Mouse (Mus musculus) heart, postnatal 36 days (tissue): ENCODE data around the gene Adgrl1. TPM values are rescaled to one million over a fixed set of nuclear protein-coding genes. Genes with fewer than 3 reads are reported as not detected.
A peak's percentile ranks its signal among the peaks of the same experiment; 100 is the strongest.

ENCODE experiments used
- DNase-seq, 2 experiments: peaks; one replicate each; pipeline ENCODE4 v3.0.0; 2021 to 2022
- intact Hi-C: fragments of 180-260 bp; cut with DNase I; formaldehyde crosslinking; loops from one replicate; pipeline ENCODE4 v1.15.1; 2025
- total RNA-seq, 2 experiments: library from RNA; stranded (reverse); gene quantifications; 2 replicates each; pipeline ENCODE4 v1.2.3; 2021

Gene Adgrl1
- total RNA-seq, 2 experiments from 2014 or later, result 13.9 to 15.0 TPM

DNA sequence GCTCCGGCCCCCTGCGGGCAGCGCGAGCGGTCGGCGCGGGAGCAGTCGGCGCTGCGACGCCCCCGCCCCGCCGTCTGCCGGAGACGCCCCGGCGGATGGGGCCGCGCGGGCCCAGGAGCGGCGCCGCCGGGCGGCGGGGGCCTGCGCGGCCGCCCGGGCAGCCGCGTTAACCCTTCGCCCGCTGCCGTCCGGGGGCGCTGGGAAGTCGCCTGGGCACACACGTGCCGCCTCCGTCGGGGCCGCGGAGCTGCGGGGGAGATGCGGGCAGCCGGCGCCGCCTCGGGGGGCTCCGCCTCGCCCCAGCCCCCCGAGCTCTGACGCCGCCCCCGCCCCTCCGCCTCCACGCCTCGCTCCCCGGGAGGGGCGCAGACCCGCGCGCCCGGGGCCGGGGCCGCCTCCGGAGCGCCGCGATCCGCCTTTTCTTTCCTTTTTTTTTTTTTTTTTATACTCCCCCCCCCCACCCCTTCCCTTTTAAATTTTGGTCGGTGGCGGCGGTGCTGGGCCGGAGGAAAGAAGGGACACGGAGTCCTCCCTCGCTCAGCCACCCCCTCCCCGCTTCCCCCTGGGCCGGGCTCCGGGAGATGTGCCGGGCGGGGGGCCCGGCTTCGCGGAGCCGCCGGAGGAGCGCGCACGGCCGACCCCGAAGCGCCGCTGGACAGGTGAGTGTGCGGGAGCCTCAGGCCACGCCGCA is 506 bp downstream of the Adgrl1 start:
- intact Hi-C loops, result no loop called here
- DNase-seq, result no peak

DNA sequence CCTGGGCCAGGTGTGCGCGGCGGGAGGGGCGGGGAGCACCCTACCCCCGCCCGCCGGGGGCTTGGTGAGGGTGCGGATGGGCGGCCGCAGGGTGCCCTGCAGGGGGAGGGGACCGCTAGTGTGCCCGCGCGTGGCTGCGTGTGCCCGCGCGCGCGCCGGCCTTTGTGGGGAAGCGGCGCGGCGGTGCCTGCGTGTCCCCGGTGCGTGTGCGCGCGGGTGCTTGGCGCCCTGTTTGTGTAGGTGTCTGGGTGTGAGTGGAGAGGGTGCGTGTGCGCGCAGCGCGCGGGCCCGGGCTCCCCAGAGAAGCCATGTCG is 1.0 kb downstream of the Adgrl1 start:
- DNase-seq, result no peak
- intact Hi-C loops, result no loop called here

DNA sequence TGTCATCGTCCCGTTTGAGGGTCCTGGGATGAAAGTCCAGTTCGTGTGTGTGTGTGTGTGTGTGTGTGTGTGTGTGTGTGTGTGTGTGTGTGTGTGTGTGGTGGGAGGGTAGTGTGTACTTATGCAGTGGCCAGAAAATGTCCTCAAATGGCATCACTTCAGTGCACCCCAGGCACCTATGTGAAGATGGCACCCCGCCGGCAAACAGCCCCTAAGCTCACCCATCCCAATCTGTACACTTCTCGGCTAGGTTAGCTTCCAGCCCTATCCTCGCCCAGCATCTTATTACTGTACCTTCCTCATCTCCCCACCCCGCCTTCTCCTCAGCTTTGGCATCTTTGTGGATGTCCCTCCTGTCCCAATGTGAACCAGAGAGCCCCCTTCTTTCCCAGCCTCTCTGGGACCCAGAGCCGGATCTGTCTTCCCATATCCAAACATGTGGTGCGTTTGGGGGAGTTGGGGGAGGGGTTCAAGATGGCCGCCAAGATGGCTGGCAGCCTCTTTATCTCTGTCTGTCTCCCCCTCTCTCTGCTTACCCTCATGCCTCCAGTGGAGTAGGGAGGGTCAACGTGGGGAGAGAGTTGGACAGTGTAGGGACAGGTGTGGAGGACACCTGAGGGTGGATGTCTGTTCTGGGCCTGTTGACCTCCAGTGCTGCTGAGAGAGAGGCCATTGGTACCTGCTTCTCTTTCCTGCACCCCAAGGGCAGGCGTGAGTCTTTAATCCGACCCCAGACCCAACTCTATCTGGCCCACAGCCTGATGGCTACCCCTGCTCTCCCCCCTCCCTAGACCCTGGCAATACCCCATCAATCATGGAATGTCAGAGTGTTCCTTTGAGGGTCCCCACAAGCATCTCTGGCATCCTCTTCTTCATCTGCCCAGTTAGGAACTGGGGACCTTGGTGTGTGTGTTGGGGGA is 1.9 kb downstream of the Adgrl1 start:
- intact Hi-C loops, result no loop called here
- no peak for DNase-seq

DNA sequence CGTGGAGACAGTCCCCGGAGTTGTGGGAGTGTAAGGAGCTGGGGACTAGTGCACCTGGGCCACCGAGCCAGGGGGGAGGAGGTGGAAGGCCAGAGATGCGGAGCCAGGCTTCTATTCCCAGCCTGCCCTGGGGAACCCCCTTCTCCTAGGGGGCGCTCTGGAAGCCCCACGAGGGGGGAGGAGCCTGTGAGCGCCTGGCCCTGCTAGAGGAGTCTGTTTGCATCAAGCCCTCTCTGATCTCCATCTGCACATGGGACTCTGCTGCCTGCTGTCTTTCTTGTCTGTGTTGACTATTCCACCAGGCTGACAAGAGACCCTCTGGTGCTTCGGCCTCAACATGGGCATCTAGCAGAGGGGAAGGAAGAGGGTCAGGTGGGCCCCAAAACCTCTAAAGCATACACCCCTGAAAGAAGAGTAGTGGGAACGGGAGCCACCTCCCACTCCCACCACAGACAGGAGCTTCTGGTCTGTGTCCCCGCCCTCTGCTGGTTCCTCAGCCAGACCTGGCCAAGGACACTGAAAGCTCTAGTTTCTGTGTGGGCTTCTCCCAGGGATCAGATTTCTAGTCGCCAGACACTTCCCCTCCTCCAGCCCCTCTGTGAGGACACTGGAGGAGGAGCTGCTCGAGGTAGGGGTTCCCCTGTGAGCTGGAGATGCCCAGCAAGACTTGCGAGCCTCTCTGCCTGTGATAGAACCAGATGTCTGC is 3.2 kb downstream of the Adgrl1 start:
- intact Hi-C loops, result no loop called here

DNA sequence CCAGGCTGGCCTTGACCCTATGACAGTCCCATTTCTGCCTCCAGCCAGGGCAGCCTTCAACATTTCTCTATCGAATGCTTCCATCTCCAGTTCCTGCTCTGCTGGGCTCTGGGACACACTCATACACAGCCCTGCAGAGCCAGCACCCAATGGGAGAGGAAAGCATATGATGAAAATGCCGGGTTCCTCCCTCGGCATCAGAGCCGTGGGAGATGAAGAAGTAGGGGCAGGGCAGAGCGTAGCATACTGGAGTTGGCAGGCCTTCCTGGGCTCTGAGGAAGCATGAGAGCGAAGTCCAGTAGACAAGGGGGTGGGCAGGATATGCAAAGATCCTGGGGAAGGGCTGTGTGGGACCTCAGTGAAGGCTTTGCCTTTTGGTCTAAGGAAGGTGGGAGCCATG is 8.7 kb downstream of the Adgrl1 start:
- no peak for DNase-seq
- intact Hi-C loops, result no loop called here

More for the DNA sequence above, 3.2 kb downstream of the Adgrl1 start:
- DNase-seq, result no peak

DNA sequence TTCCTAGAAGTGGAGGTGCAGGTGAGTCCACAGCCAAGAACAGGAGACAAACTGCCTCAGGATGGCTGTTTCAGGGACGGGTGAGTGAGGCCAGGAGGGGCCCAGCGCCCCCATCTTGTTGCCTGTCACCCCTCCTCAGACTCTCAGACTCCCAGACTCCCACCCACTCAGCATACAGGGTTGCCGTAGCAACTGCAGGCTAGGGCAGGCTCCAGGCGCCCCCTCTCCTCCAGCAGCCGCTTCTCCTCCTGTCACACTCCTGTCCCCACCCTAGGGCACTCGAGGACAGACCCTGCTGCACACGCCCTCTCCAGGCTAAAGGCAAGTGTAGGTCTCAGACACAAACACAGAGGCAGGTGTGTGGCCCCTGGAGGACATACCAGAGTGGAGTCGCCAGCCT is 9.4 kb downstream of the Adgrl1 start:
- intact Hi-C loops, result no loop called here

DNA sequence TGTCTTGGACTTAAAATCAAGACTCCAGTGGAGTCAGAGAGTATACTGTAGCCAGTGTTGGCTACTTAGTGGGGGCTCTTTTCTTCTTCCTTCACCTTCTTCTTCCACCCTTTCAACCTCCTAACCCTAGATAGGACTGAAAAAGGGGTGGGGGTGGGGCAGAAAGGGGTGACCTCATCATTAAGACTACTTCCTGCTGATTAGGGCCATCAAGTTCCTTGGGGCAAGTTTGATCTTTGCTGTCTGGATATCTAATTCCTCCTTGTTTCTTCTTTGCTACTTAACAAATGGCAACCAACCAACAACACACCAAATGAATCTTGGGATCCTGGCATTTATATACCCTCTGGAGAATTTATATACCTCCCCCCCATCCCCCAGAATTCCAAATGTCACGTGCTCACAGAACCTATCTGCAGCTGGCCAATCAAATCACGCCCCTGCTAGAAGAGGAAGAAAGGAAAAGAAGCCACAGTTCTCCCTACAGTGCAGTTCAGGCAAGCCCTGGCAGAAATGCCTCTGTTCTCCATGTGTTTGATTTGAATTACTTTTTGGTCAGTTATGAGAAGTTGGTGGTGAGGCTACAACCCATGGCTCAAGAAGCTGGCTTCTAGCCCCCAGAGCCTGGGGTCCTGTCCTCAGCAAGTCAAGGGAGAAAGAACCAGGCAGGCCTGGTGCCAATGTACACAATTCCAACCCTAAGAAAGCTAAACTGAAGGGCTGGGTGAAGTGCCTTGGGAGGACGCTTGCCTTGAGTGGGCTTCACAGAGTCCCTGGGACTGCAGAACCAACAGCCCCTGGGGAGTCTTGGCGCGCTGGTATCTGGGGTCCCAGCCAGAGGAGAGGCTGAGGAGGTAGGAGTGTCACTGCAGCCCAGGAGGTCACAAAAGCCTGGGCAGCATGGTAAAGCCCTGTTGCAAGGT is 12.2 kb downstream of the Adgrl1 start:
- intact Hi-C loops, result no loop called here
- DNase-seq, result no peak

More for the DNA sequence above, 9.4 kb downstream of the Adgrl1 start:
- no peak for DNase-seq

DNA sequence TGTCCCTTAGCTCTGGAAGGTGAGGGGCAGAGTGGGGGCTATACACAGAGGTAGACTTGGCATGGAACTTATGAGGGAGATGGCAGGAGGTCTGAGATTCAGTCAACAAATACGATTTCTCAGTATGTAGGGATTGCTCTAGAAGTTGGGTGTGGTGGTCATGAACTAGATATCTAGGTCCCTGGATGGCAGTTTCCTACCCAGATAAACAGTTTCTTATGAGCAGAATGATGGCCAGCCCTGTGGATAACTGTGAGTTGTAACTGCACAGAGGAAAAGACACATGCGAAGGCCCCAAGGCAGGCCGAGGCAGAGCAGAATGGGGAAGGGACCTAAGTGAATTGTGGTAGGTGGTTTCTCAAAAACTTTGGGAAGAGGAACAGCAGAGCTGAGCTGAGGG is 14.3 kb downstream of the Adgrl1 start:
- intact Hi-C loops, result no loop called here

DNA sequence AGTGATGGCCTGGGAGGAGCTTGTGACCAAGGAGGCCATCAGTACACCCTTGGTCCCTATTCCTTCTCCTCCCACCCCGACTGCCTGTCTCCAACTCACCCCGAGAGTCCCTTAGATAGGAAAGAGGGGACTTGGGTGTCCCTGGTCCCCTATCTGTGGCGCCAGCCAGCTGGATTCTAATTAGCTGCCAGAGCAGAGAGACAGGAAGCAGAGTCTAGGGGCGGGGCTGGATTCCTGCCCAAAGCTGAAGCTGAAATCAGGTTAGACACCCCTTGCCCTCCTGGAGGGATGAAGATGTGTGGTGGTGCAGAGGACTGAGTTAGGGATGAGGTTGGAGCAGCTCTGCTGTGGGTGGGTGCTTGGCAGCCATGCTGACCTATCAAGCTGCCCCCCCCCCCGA is 15.0 kb downstream of the Adgrl1 start:
- DNase-seq, result no peak
- intact Hi-C loops, result no loop called here

More for the DNA sequence above, 14.3 kb downstream of the Adgrl1 start:
- no peak for DNase-seq

DNA sequence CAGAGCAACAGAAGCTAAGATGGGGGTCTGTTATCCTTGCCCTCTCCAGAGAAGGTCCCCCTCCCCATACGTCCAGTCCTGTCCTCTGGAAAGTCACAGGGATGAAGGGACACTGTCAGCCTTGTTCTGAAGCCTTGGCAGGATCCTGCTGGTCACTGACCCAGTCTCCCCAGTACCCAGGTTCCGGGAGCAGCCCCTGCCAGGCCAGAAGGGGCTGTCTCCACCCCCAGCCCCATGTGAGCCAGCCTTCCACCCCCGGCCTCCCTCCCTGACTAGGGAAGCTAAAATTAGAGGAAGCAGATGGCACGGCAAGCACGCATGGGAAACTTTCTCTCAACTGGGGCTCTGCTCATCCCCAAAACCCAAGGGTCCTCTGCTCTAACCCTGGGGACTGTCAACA is 16.1 kb downstream of the Adgrl1 start:
- intact Hi-C loops, result no loop called here
- DNase-seq, result no peak

DNA sequence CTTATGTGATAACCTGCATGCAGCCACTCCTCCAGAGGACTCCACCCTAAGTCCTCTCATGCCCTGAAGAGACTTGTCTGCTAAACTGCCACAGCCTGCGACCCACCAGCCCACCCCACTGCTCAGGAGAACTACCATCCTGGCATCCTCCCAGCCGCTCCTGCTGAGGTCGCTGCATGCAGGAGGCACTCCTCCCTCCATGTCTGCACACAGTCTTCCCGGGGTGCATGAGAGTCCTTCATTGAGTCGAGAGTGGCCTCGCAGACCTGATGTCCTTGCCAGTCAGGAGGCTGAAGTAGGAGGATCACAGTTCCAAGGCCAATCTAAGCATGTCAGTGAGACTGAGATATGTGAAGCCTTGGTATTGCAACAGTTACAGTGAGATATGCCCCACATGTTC is 17.7 kb downstream of the Adgrl1 start:
- DNase-seq, result no peak
- intact Hi-C loops, result no loop called here

DNA sequence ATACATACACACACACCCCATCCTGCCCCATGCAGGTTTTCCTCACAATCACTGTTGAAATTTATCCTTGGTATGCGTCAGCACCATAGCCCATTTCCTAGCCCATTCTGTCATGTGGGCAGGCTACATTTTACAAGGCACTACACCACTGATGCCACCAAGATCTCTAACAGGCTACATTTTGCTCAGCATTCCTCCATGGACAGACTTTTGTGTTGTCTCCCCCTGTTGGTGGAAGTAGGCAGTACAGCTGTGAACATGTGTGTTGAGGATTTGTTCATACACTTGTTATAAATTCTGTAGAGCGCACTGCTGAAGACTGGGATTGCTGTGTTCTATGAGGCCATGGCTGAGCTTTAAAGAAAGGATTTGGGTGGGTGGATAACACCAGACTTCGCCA is 21.7 kb downstream of the Adgrl1 start:
- intact Hi-C loops, result loop anchor here (1.0 kb wide), 1 partner anchor 138 kb away; no protein-coding TSS in a partner anchor
- peak; percentile 68 to 80 for DNase-seq

DNA sequence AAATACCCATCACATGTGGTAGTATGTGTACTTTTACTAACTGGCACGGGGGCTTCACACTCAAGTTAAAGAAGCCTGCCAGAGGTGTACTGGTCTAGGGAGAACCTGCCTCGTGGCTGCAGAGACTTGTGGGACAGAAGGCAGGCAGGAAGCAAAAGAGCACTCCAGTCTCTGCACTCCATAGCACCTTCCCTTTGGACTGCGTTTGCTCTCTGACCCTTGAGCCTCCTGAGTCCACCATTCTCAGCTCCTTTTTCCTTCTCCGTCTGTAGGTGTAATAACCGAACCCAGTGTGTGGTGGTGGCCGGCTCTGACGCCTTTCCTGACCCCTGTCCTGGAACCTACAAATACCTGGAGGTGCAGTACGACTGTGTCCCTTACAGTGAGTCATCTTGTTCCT is 22.8 kb downstream of the Adgrl1 start:
- intact Hi-C loops, result no loop called here
- no peak for DNase-seq

DNA sequence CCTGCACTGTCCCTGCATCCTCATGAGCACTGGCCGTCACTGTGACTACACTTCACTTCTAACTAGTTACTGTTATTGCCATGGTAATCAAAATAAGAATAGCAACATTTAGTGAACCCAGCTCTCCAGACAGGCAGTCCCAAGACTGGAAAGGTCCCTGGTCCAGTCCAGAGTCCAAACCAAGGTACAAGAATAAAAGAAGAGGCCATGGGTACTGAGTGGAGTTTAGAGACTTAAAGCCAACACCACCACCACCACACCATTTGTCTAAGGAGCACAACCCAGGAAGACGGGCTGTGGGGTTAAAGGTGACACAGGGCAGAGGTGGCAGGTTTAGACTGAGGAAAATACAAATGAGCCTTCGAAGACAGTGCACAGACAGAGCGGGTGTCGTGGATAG is 24.7 kb downstream of the Adgrl1 start:
- DNase-seq, result no peak
- intact Hi-C loops, result no loop called here

DNA sequence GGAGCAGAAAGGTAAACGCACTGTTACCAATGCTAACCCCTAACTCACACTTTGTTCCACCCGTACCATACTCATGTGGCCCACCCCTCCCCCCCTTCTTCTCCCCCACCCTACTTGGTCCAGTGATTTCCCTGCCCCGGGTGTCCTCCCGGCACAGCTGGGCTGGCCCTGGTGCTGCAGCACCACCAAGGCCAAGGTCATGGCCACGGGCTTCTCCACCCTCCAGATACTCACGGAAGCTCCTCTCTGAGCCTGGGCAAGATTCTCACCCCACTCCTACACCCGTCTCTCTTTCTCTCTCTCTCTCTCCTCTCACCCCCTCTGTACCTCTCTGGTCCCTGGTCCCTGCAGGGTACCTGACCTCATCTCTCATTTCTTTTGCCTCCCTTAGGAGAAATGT is 26.4 kb downstream of the Adgrl1 start:
- intact Hi-C loops, result no loop called here
- no peak for DNase-seq

DNA sequence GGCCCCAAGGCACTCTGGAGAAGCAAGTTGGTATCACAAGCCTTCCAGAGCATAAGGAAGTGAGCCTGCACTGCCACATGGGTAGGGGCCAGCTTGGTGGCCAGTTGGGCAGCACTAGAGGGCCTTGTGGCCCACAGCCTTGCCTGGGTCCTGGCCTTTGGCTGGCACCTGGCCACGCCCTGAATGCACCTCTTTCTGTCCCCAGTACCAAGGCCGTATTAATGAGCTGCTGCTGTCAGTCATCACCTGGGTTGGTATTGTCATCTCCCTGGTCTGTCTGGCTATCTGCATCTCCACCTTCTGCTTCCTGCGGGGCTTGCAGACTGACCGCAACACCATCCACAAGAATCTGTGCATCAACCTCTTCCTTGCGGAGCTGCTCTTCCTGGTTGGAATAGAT is 34.3 kb downstream of the Adgrl1 start:
- no peak for DNase-seq

DNA sequence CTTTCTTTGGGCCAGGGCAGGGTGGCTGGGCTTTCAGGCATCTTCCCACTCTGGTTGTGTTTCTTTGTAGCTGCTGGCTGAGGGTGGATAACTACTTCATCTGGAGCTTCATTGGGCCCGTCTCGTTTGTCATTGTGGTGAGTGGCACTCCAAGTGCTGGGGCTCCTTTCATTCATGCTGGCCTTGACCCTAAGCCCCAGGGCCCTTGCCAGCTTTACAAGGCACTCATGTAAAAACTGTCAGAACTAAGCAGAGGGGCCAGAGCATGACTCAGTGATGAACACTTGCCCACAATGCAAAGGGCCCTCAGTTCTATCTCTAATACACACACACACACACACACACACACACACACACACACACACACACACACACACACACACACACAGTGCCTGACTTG is 35.1 kb downstream of the Adgrl1 start:
- no peak for DNase-seq
- intact Hi-C loops, result no loop called here

More for the DNA sequence above, 34.3 kb downstream of the Adgrl1 start:
- intact Hi-C loops, result no loop called here

DNA sequence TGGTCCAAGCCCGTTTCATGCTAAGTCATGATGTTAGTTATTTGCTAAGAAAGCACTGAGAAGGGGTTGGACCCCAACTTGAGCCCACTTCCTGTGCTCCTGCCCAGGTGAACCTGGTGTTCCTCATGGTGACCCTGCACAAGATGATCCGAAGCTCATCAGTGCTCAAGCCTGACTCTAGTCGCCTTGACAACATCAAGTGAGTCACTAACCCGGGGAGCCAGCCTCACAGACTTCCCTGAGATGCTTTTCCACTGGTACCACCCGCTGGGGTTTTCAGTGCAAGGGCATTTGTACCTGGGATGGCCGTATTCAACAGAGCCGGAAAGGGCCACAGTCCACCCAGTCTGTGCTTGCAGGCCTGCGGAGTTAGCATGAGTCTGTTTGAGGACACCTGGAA is 35.5 kb downstream of the Adgrl1 start:
- DNase-seq, result no peak
- intact Hi-C loops, result no loop called here

DNA sequence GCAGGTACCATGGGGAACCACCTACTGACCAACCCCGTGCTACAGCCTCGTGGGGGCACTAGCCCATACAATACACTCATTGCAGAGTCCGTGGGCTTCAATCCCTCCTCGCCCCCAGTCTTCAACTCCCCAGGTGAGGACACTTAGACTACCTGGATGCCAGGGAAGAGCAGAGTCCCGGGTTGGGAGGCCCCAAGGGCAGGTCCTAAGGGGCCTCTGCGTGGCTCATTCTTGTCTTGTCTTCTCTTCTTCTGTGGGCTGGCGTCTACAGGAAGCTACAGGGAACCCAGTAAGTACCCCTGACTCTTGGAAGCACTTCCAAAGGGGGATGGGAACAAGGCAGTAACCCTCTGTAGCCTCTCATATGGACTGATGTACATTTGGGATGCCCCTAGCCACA is 37.7 kb downstream of the Adgrl1 start:
- intact Hi-C loops, result no loop called here
- no peak for DNase-seq

DNA sequence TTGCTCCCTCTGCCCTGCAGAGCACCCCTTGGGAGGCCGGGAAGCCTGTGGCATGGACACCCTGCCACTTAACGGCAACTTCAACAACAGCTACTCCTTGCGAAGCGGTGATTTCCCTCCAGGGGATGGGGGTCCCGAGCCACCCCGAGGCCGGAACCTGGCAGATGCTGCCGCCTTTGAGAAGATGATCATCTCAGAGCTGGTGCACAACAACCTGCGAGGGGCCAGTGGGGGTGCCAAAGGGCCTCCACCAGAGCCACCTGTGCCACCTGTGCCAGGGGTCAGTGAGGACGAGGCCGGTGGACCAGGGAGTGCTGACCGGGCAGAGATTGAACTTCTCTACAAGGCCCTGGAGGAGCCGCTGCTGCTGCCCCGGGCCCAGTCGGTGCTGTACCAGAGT is 38.4 kb downstream of the Adgrl1 start:
- no peak for DNase-seq
- intact Hi-C loops, result no loop called here
